Mouse (Mus musculus) kidney, adult 2 months (tissue): Measurements from ENCODE around the gene Hist1h2bg. TPM values are rescaled to one million over a fixed set of nuclear protein-coding genes. Genes with fewer than 3 reads are reported as not detected.
"Not testable (repeated sequence)": the region's sequence is repeated elsewhere in the genome, so short reads cannot be mapped to it uniquely, and the experiment has no call there.

Source experiments
- DNase-seq: peaks from one replicate; pipeline ENCODE4 v3.0.0; 2021
- H3K27ac ChIP-seq: fragments of 200-500 bp; 2 replicates; pipeline ENCODE4 v1.5.1; 2012; ENCODE audit warnings: low read depth, low read length, control low read depth, inconsistent platforms; ENCODE audit not compliant: insufficient read depth
- H3K27me3 ChIP-seq: fragments of 200-500 bp; replicated peaks from 2 replicates; pipeline ENCODE4 v1.6.1; 2012; ENCODE audit warnings: mild to moderate bottlenecking, moderate library complexity, low read length, inconsistent platforms; ENCODE audit not compliant: control insufficient read depth, insufficient read depth
- H3K36me3 ChIP-seq: fragments of 200-500 bp; 2 replicates; pipeline ENCODE4 v1.6.1; 2012; ENCODE audit warnings: mild to moderate bottlenecking, moderate library complexity, low read length, inconsistent platforms; ENCODE audit not compliant: control insufficient read depth, insufficient read depth
- H3K4me1 ChIP-seq: fragments of 200-500 bp; 2 replicates; pipeline ENCODE4 v1.6.1; 2011; ENCODE audit warnings: low read length; ENCODE audit not compliant: control insufficient read depth, insufficient read depth
- H3K4me3 ChIP-seq: fragments of 200-500 bp; 2 replicates; pipeline ENCODE4 v1.5.1; 2011; ENCODE audit warnings: mild to moderate bottlenecking, low read depth, low read length, control low read depth; ENCODE audit not compliant: insufficient read depth
- CTCF ChIP-seq: fragments of 200-500 bp; conservative IDR thresholded peaks from 2 replicates; pipeline ENCODE4 v1.5.1; 2011; ENCODE audit warnings: low read depth, mild to moderate bottlenecking, control low read depth, low read length, moderate library complexity, mixed read lengths; ENCODE audit not compliant: insufficient read depth, insufficient read length
- POLR2A ChIP-seq: fragments of 200-500 bp; IDR thresholded peaks from one replicate; pipeline ENCODE4 v1.6.1; 2011; ENCODE audit warnings: low read depth, low read length, control low read depth
- WGBS: fragments of 180-500 bp; shearing (Covaris S2); methylation state at CpG from one replicate; pipeline ENCODE4 v1.1.7; 2018; 5-methylcytosine and 5-hydroxymethylcytosine counted together
- polyA plus RNA-seq: library from polyadenylated mRNA; depleted of rRNA; stranded (reverse); fragments of >200 nt; gene quantifications from 2 replicates; pipeline ENCODE4 v1.2.3, GENCODE M21; 2012

Gene Hist1h2bg
- polyA plus RNA-seq, 1 experiment = 3.1 TPM

GRCm38 (mm10) chr13:23556906-23557305 lies 14.3 kb upstream of the Hist1h2bg start:
- no peaks in the 10 kb centered on the region for H3K4me1 ChIP-seq
- no peak overlapping the region for H3K4me3 ChIP-seq
- WGBS = 71% methylated on average over 3 of the region's 3 CpGs
- no peak for TF ChIP-seq CTCF
- TF ChIP-seq POLR2A = no peak
- H3K27me3 ChIP-seq = no peaks in the 10 kb centered on the region
- H3K27ac ChIP-seq = no peak overlapping the region
- no peaks in the 10 kb centered on the region for H3K36me3 ChIP-seq
- DNase-seq = no peak

DNA sequence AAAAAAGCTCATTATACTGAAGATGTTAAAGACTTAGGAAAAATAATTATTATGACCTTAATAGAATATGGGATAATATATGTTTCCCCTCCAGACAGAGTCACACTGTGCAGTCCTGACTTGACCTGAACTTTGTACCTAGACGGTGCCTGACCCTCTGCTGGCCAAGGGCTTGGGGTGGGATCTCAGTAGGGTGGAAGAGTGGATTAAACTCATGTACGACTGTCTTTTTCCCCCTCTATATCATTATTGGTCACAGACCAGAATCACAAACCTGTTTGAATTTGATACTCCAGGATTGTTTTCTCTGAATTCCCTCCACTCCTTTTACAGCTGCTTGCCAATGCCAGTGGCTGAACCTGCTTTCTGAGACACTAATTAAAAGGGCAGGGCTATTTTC lies 10.5 kb upstream of the Hist1h2bg start:
- H3K36me3 ChIP-seq, H3K27me3 ChIP-seq, H3K4me1 ChIP-seq, H3K4me3 ChIP-seq, DNase-seq, H3K27ac ChIP-seq: not testable (repeated sequence)
- WGBS = 26% methylated on average over 2 of the region's 2 CpGs

- WGBS = 2% methylated on average over 2 of the region's 5 CpGs
- not testable (repeated sequence) for H3K27me3 ChIP-seq, H3K27ac ChIP-seq, DNase-seq, H3K4me3 ChIP-seq, H3K36me3 ChIP-seq, H3K4me1 ChIP-seq
These were observed 9.7 kb upstream of the Hist1h2bg start for GRCm38 (mm10) chr13:23561531-23561882.

GRCm38 (mm10) chr13:23561883-23562659 lies 9.1 kb upstream of the Hist1h2bg start, which contains the start of gene Hist1h3e:
TSS of gene Hist1h3e (minus strand) at chr13:23562369.
- peak within 1 kb of the TSS; percentile 72 for H3K27ac ChIP-seq
- peak; percentile 96 for DNase-seq
- WGBS = under 1% methylated on average over 65 of the region's 67 CpGs
- H3K27me3 ChIP-seq, H3K4me1 ChIP-seq, H3K36me3 ChIP-seq: not testable (repeated sequence)
- TF ChIP-seq POLR2A = peak; percentile 66
- H3K4me3 ChIP-seq = peak within 1 kb of the TSS; percentile 69

GRCm38 (mm10) chr13:23562699-23563462 lies 8.3 kb upstream of the Hist1h2bg start:
- H3K4me3 ChIP-seq = peak overlapping the region; percentile 31

DNA sequence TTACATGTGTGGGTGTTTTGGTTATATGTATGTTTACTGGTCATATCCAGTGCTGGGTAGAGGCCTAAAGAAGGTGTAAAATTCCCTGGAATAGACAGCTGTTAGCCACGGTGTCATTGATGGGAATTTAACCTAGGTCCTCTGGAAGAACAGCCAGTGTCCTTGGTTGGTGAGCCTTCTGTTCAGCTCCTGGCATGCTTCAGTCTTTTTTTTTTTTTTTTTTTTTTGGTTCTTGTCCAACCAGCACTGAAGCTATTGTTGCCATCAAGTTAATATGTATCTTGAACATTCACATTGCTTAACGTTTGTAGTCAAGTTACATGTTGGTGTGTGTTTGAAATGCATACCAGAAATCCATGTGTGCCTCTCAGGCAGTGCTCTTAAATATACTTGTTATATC lies 6.7 kb upstream of the Hist1h2bg start:
- Histone ChIP-seq H3K4me3 (no peak overlapping the region), H3K27ac (no peak overlapping the region), H3K27me3 (no peaks in the 10 kb centered on the region), H3K4me1 (peaks cover 2% of the 10 kb centered on the region; the same call in 1 of the 2 replicates), H3K36me3 (no peaks in the 10 kb centered on the region)
- no peak for TF ChIP-seq CTCF
- TF ChIP-seq POLR2A = no peak
- 58% methylated on average over 2 of the region's 2 CpGs for WGBS
- DNase-seq = no peak

More at GRCm38 (mm10) chr13:23562699-23563462, 8.3 kb upstream of the Hist1h2bg start:
- no peaks in the 10 kb centered on the region for H3K27me3 ChIP-seq
- peak overlapping the region; percentile 61; the same call in 1 of the 2 replicates for H3K27ac ChIP-seq
- no peaks in the 10 kb centered on the region for H3K36me3 ChIP-seq
- WGBS = 3% methylated on average over 18 of the region's 18 CpGs
- peak; percentile 62 for DNase-seq
- H3K4me1 ChIP-seq = peaks cover 2% of the 10 kb centered on the region; the same call in 1 of the 2 replicates
- TF ChIP-seq POLR2A = no peak
- TF ChIP-seq CTCF = no peak

DNA sequence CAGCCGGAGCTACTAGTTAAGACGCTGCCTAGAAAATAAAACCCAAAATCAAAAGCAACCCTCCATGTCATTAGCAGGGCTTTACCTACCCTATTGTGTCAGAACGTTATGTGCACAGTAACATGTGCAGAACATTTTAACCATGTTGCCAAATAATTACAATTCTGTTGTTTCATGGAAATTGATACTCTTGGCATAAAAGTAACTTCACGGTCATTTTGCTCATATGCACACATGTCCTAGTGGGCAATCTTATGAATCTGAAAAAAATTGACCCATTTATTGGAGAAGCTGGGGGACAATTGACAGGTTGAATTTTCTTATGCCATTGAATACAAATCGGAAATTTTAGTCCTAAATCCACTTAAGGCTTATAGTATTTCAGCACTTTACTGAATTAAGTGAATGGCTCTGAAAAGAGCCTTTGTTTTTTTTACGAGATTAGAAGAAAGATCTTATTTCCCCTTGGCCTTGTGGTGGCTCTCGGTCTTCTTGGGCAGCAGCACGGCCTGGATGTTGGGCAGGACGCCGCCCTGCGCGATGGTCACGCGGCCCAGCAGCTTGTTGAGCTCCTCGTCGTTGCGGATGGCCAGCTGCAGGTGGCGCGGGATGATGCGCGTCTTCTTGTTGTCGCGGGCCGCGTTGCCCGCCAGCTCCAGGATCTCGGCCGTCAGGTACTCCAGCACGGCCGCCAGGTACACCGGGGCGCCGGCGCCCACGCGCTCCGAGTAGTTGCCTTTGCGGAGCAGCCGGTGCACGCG lies 755 bp upstream of the Hist1h2bg start:
- not testable (repeated sequence) for H3K36me3 ChIP-seq, H3K4me1 ChIP-seq, DNase-seq, H3K27me3 ChIP-seq
- WGBS = 4% methylated on average over 31 of the region's 41 CpGs
- Histone ChIP-seq H3K4me3 (peak overlapping the region; percentile 41), H3K27ac (peak overlapping the region; percentile 74; the same call in 1 of the 2 replicates)

DNA sequence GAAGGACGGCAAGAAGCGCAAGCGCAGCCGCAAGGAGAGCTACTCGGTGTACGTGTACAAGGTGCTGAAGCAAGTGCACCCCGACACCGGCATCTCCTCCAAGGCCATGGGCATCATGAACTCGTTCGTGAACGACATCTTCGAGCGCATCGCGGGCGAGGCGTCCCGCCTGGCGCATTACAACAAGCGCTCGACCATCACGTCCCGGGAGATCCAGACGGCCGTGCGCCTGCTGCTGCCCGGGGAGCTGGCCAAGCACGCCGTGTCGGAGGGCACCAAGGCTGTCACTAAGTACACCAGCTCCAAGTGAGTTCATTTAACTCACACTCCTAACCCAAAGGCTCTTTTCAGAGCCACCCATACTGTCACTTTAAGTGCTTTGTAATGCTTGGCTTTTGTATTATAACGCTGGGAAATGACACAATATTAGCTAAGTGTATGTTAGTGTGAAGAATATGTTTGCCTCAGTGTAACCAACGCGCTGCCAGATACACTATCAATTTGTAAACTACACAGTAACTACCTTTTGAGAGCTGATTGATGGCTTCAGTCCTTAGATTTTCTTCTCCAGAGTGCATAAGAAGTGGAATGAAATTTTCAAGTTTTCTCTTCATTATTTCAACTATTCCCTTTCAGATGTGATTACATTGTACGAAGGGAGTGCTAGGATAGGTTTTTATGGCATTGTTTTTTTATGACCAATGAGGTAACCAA lies 465 bp downstream of the Hist1h2bg start:
- not testable (repeated sequence) for H3K36me3 ChIP-seq, DNase-seq, H3K4me1 ChIP-seq, H3K27me3 ChIP-seq
- Histone ChIP-seq H3K4me3 (peak overlapping the region; percentile 60), H3K27ac (peak overlapping the region; percentile 77)
- 2% methylated on average over 18 of the region's 34 CpGs for WGBS
